Comparison of ENCODE assay signal across 8 mouse cellular contexts in genomic region chr11:119022895-119023615, GRCm38 (mm10). TPM values are rescaled to one million over a fixed set of nuclear protein-coding genes. Genes with fewer than 3 reads are reported as not detected.
DNase-seq lines count a peak whose midpoint lies in the region; ATAC-seq and TF ChIP-seq lines count a peak whose summit lies in the region.

TSS of gene Cbx2 (plus strand) at chr11:119022962.

- WGBS in forebrain, postnatal 0 days: under 1% methylated on average over 84 of the region's 99 CpGs
- WGBS in lung, embryonic 15.5 days: under 1% methylated on average over 96 of the region's 99 CpGs

- no peak for DNase-seq in G1E (ENCODE audit: low spot score)
- DNase-seq in cerebellum, adult 11-12 months: peak; percentile 80
- peak; percentile 93 for DNase-seq in forebrain, postnatal 0 days
- peak; percentile 89 for DNase-seq in heart, postnatal 4 days
- peak; percentile 80 for DNase-seq in layer of hippocampus, adult 9-11 months
- peak; percentile 79 for DNase-seq in ovary, adult 18-20 months (ENCODE audit: low spot score)
- DNase-seq in thymus, postnatal 10 days (ENCODE audit: low spot score in 2 of 2): peak; percentile 78 to 90

- H3K4me3 ChIP-seq in G1E (ENCODE audit: low read depth, low read length): peak within 1 kb of the TSS; percentile 9; the same call in 1 of the 2 replicates
- peak within 1 kb of the TSS; percentile 91 for H3K4me3 ChIP-seq in forebrain, postnatal 0 days (ENCODE audit: low read depth, low read length)
- H3K4me3 ChIP-seq in lung, embryonic 15.5 days: peak within 1 kb of the TSS; percentile 97

- TF ChIP-seq CTCF in G1E (IDR thresholded peaks at IDR 0.05; ENCODE audit: low read depth, low read length): no peak
- TF ChIP-seq CTCF in forebrain, postnatal 0 days (IDR thresholded peaks at IDR 0.05; ENCODE audit: low read depth): no peak

- no peaks in the 10 kb centered on the region for H3K27me3 ChIP-seq in G1E (ENCODE audit: insufficient read depth, low read length)
- peaks cover 4% of the 10 kb centered on the region; the same call in 1 of the 2 replicates for H3K27me3 ChIP-seq in forebrain, postnatal 0 days (ENCODE audit: insufficient read depth, low read length)
- H3K27me3 ChIP-seq in lung, embryonic 15.5 days: peaks cover 14% of the 10 kb centered on the region; the same call in 1 of the 2 replicates

- H3K27ac ChIP-seq in forebrain, postnatal 0 days (ENCODE audit: low read depth, low read length): peak within 1 kb of the TSS; percentile 76
- H3K27ac ChIP-seq in lung, embryonic 15.5 days: peak within 1 kb of the TSS; percentile 93

- H3K9ac ChIP-seq in forebrain, postnatal 0 days: peak within 1 kb of the TSS; percentile 84
- H3K9ac ChIP-seq in lung, embryonic 15.5 days: peak within 1 kb of the TSS; percentile 92

- H3K36me3 ChIP-seq in G1E (replicated peaks): no peaks in the 10 kb centered on the region
- peaks cover 19% of the 10 kb centered on the region for H3K36me3 ChIP-seq in forebrain, postnatal 0 days (ENCODE audit: insufficient read depth)
- H3K36me3 ChIP-seq in lung, embryonic 15.5 days: peaks cover 18% of the 10 kb centered on the region

- ATAC-seq in G1E (ENCODE audit: extremely low read depth, insufficient number of reproducible peaks, low FRiP score, poor library complexity, severe bottlenecking): no peak
- peak; percentile 98 for ATAC-seq in forebrain, postnatal 0 days
- ATAC-seq in lung, embryonic 15.5 days (ENCODE audit: borderline replicate concordance, extremely low read depth, low FRiP score, low TSS enrichment): peak; percentile 92

- H3K4me1 ChIP-seq in G1E (ENCODE audit: insufficient read depth, low read depth, low read length): no peaks in the 10 kb centered on the region
- peaks cover 29% of the 10 kb centered on the region for H3K4me1 ChIP-seq in forebrain, postnatal 0 days (ENCODE audit: insufficient read depth)
- H3K4me1 ChIP-seq in lung, embryonic 15.5 days: peaks cover 46% of the 10 kb centered on the region

- peak within 1 kb of the TSS; percentile 77 for H3K4me2 ChIP-seq in forebrain, postnatal 0 days (ENCODE audit: low read depth)
- peak within 1 kb of the TSS; percentile 78 for H3K4me2 ChIP-seq in lung, embryonic 15.5 days

- H3K9me3 ChIP-seq in G1E (replicated peaks): peaks cover 93% of the 10 kb centered on the region
- no peaks in the 10 kb centered on the region for H3K9me3 ChIP-seq in forebrain, postnatal 0 days (ENCODE audit: low read length)
- H3K9me3 ChIP-seq in lung, embryonic 15.5 days: no peaks in the 10 kb centered on the region

RNA-seq across cellular contexts. Expression of gene Cbx2, which starts in this region (rescaled TPM):
- total RNA-seq in G1E (2014; fragmentation: Nextera tagmentation) (not detected in 2 replicates), G1E (2017) (0.11 and 0.12 TPM in 2 replicates)
- polyA plus RNA-seq in G1E (2012): not detected in 2 replicates
- 9.2 and 15.2 TPM in 2 replicates for total RNA-seq in forebrain, postnatal 0 days (2014; rRNA removed)
- polyA plus RNA-seq in forebrain, postnatal 0 days (2015; fragmentation: Nextera tagmentation; extraction: Ambion mirVana): 6.4 TPM in 2 replicates
- total RNA-seq in heart, postnatal 4 days (2021): 1 to 10 TPM; 7.6 to 7.8 TPM
- 36.7 and 38.3 TPM in 2 replicates for polyA plus RNA-seq in lung, embryonic 15.5 days (2015; fragmentation: Nextera tagmentation; extraction: Ambion mirVana)

Comparison
In these comparisons a context has a peak if more than half of its experiments do, and no peak if none do; other contexts are left out.
1. H3K4me3 ChIP-seq: peak in every context shown above with its lines; median percentile 97 in lung, embryonic 15.5 days; 91 in forebrain, postnatal 0 days; 9 in G1E.